Mouse (Mus musculus): Measurements from ENCODE around the gene Osbpl2.
"Not testable (repeated sequence)": the region's sequence is repeated elsewhere in the genome, so short reads cannot be mapped to it uniquely, and the experiment has no call there.

Osbpl2 gene

DNA sequence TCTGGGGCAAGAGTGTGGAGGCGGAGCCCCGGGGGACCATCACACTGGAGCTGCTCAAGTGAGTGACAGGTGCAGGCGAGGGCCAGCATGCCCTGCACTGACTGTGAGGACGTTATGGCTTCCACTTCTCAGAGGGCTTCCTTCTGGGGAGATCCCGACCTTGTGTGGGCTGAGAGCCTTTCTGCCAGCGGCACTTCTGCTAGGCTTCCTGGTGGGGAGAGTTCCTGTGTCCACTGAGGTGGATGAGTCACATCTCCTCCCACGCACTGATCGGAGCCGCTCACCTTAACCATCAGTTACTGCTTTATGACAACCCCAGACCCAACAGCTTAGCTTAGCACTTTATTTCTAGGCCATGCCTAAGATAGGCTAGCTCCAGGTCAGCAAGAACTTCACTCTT is 29.4 kb downstream of the Osbpl2 start:
- DNase-seq (ENCODE audit: low read depth in 2 of 2, low spot score in 2 of 2) = no peak

GRCm38 (mm10) chr2:180154796-180155195 is 35.7 kb downstream of the Osbpl2 start:
- no peak for DNase-seq (ENCODE audit: low read depth in 2 of 2, low spot score in 2 of 2)

DNA sequence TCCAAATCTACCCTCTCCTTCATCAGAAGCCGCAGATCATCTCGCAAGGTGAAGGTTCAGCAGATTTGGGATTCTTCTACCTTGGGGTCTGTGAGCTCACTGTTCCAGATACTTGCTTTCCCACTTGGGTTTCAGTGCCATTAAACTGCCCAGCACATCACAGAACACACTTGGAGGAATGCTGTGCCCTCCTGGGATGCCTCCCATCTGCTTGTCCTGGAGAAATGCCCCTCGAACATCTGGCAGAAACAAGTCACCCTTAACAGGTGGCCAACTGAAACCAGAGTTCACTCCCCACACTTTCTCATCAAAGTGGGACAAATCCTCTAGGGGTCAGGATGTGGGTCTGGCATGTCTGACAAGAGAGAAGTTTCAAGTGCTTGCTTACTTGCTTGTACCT is 39.5 kb downstream of the Osbpl2 start:
- DNase-seq (ENCODE audit: low read depth in 2 of 2, low spot score in 2 of 2) = no peak

GRCm38 (mm10) chr2:180165855-180166254 is 46.7 kb downstream of the Osbpl2 start:
- no peak for DNase-seq (ENCODE audit: low read depth in 2 of 2, low spot score in 2 of 2)

GRCm38 (mm10) chr2:180166869-180167268 is 47.8 kb downstream of the Osbpl2 start:
- no peak for DNase-seq (ENCODE audit: low read depth in 2 of 2, low spot score in 2 of 2)

DNA sequence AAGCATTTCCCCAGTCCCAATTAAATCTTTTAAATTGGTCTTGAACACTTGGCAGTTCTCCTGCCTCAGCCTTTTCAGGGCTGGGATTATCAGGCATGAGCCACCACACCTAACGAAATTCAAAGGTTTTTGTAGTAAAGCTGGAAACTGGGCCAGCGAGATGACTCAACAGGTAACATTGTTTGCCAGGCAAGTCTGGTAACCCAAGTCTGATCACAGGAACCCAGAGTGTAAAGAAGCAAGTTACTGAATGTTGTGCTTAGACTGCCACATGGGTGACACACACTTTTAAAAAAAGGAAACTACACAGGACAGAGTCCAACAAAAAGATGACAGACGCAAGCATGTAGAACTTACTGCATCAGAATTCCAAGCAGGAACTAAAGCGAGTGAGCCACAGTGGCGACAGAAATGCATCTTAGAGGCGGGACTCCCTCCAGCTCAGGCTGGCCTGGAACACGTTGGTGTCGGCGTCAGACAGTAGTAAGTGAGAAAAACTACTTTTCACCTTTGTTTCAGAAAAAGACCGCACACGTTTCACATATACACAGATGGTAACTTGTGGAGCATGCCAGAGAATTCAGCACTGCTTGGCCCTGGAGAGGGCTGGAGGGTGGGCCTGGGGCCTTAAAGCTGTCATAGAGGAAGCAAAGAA is 51.2 kb downstream of the Osbpl2 start:
- no peak for DNase-seq (ENCODE audit: low read depth in 2 of 2, low spot score in 2 of 2)

DNA sequence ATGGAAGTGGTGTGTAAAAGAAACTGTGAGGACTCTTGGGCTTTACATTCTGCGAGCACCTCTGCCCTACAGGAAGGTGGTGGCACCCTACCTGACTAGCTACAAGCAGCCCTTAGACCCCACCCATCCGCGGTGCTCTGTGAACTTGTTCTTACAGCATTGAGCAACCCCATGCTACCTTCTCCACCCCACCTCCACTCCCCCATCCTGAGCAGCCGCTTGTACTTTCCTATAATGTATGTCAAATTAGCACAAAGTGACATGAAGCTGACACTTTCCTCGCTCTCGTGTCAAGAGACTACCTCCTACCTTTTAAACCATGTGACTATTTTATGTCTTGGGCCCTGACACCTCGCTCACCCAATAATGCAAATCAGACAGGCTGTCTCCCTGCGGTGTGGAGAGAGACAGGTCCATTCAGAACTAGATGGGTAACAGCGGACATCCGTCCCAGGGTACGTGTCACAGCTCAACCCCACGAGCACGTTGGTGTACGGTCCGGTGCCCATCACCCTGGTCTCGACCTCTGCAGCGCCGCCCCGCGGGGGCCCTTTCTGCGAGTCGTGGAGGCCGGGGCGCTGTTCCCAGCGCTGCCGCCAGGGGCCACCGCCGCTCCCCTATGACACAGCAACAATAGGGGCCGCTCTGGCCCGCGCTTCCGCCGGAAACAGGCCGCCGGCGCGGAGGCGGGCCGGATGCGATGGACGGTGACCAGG is 51.9 kb downstream of the Osbpl2 start, which contains the start of gene Adrm1:
Adrm1 (plus strand) TSS at position 680 of the 716 bp plus-strand sequence.
- DNase-seq (ENCODE audit: low read depth in 2 of 2, low spot score in 2 of 2) = peak; percentile 97 to 98

DNA sequence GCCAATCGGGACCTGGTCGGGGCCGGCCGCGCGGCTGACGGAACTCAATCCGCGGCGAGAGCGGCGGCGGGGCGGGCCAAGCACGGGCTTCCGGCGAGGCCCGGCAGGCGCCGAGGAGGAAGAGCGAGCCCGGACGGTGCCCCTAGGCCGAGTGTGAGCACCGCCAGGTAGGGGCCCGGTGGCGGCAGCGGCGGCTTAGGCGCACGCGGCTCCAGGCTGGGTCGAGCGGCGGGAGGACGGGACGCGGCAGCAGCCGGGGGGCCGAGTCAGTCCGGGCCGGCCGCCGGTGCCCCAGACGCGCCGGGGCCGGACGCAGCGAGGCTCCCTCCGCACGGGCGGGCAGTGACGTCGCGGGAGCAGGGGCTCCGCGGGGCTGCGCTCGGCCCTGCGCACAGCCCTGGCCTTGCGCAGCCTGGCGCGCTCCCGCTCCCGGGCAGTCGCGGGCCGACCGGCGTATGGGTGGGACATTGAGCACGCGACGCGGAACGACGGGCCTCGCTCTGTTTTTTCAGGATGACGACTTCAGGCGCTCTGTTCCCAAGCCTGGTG is 52.5 kb downstream of the Osbpl2 start:
- no peak for DNase-seq (ENCODE audit: low read depth in 2 of 2, low spot score in 2 of 2)

DNA sequence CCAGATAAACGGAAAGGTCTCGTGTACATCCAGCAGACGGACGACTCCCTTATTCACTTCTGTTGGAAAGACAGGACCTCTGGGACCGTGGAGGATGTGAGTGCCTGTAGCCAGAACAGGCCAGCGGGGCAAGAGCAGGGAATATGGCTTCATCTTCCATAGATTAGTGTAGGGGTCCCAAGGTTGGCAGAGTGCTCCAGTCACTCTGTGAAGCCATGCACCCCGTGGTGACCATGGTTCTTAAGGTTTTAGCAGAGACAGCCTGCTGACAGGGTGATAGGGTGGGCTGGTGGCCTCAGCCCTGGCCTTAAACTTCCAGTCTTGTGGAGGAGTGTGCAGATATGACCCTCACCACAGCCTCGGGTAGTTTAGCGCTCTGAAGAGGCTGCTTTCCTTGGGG is 53.0 kb downstream of the Osbpl2 start:
- no peak for DNase-seq (ENCODE audit: low read depth in 2 of 2, low spot score in 2 of 2)

- DNase-seq (ENCODE audit: low read depth in 2 of 2, low spot score in 2 of 2) = peak in 1 of 2 experiments; percentile 14
These were observed 54.1 kb downstream of the Osbpl2 start for GRCm38 (mm10) chr2:180173163-180173562.

- not testable (repeated sequence) for DNase-seq (ENCODE audit: low read depth in 2 of 2, low spot score in 2 of 2)
These were observed 54.6 kb downstream of the Osbpl2 start for GRCm38 (mm10) chr2:180173711-180174110.

DNA sequence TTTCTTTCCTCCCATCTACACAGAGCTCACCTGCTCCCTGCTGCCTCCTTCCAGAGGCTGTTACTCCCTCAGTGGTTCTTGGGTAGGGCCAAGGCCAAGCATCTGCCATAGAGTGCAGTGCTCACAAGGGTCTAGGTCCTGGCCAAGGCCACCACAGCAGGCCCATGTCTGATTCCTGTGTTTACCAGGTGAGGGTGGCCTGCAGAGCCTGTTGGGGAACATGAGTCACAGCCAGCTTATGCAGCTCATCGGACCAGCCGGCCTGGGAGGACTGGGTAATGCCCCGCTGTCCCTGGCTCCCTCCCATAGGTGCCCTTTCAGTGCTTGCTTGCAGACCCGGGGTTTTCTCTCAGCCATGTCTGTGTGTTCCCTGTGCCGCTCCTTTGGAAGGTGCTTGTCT is 55.0 kb downstream of the Osbpl2 start:
- DNase-seq (ENCODE audit: low read depth in 2 of 2, low spot score in 2 of 2) = no peak

GRCm38 (mm10) chr2:180175725-180176124 is 56.6 kb downstream of the Osbpl2 start:
- DNase-seq (ENCODE audit: low read depth in 2 of 2, low spot score in 2 of 2) = no peak

- DNase-seq (ENCODE audit: low read depth in 2 of 2, low spot score in 2 of 2) = no peak
These were observed 62.4 kb downstream of the Osbpl2 start for GRCm38 (mm10) chr2:180181542-180181941.

DNA sequence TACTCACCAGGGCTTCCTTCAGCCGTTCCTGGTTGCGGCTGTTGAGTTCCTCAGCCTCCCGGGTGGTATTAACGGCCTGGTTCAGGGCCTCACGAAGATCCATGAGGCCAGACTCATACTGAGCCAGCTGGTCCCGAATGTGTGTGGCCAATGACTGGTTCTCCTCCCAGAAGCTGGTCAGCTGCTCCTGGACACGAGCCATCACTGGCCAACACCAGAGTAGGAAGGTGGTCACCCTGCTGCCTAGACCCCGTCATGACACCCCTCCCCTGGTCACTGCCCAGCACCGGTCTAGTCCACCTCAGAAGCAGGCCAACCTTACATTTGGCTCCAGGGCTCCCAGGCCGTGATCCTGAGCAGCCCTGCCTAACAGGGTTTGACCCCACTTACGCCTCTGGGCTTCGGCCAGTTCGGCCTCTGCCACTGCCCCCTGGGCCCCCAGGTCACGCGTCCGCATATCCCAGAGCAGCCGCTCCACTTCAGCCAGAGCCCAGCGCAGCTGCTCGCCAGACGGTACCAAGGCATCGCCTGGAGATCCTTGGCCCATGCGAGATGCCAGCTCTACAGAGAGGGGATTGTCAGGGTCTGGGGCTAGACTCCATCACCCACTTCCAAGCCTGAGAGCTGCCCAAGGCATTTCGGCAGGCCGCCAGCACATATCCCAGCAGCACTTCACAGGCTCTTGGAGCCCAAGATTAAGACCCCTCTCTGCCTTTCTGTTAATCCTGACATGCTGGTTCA is 65.1 kb downstream of the Osbpl2 start:
- no peak for DNase-seq (ENCODE audit: low read depth in 2 of 2, low spot score in 2 of 2)

GRCm38 (mm10) chr2:180184752-180185109 is 65.6 kb downstream of the Osbpl2 start:
- DNase-seq (ENCODE audit: low read depth in 2 of 2, low spot score in 2 of 2) = no peak

- no peak for DNase-seq (ENCODE audit: low read depth in 2 of 2, low spot score in 2 of 2)
These were observed 66.6 kb downstream of the Osbpl2 start for GRCm38 (mm10) chr2:180185686-180186085.

DNA sequence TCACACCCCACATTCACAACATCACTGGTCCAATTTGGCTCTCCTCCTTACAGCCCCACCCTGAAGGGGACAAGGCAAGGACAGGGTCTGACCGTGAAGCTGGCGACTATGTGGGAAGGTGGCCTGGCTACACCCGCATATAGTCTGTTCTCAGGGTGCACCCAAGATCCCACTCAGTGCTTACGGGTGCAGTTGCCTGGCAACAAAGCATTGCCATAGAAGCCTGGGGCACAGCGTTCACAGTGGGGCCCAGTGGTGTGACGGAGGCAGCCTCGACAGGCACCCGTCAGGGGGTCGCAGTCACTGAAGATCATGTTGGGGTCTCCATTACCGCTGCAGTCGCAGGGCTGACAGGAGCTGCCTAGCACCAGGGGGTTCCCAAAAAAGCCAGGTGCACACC is 68.3 kb downstream of the Osbpl2 start:
- DNase-seq (ENCODE audit: low read depth in 2 of 2, low spot score in 2 of 2) = no peak

DNA sequence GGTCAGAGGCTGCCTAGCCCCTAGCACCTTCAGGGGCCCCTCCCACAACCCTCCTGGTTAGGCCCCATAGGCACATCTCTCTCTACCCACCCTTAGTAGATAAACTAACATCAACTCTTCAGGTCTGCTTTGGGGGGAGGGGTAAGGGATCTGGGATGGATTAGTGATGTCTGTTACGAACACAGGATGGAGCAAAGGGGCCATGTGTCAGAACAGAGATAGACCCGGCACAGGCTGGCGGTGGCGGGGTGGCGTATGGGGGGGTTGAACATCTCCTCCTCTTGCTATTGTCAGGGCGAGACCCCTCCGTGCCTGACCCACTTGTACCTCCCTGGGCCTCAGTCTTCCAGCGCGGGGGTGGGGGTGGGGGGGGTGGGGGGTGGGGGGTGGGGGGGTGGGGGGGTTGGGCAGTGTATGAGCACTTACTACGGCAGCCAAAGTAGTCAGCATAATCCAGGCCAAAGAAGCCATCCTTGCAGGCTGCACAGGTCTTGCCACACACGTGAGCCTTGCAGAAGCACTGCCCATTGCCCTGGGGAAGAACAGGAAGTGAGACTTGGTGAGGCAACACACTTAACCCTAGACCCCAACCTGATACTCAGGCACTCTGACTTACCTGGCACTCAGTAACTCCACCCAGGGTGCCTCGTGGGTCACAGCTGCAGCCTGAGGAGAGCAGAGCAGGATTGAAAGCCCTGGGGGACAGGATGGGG is 77.7 kb downstream of the Osbpl2 start:
- no peak for DNase-seq (ENCODE audit: low read depth in 2 of 2, low spot score in 2 of 2)

DNA sequence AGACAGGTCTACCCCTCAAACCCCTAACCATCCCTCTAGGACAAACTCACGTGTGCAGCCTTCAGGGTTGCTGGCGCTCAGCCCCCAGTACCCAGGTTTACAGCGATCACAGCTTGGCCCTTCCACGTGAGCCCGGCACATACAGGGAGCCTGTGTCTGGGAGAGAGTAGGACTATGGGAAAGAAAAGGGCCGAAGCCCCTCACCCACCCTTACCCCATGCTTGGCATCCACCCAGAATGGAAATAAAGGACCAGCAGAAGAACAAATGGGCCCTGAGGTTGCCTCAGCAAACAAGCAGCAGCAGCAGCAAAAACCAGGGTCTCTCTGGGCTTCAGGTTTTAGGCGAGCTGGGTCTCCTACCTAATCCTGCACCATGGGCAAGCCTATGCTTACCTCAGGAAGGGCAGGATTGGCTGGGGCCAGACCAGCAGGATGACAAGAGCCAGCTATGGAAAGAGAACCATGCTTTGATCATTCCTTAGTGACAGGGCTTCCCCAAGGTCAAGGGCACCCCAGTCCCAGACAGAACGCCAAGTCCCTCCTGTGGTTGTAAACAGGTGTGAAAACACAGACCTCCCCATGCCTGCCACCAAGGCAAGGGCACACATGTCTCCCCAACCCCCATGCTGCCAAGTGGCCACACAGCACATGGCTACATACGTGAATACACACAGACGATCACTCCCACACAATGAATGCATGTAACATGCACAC is 78.4 kb downstream of the Osbpl2 start:
- DNase-seq (ENCODE audit: low read depth in 2 of 2, low spot score in 2 of 2) = no peak

- no peak for DNase-seq (ENCODE audit: low read depth in 2 of 2, low spot score in 2 of 2)
These were observed 79.7 kb downstream of the Osbpl2 start for GRCm38 (mm10) chr2:180198782-180199181.

Measured in CD8-positive naive resting alpha-beta T cell, adult 2 months (primary cell).